Mouse (Mus musculus) Patski (cell line): Measurements from ENCODE around the gene Scfd2. TPM values are rescaled to one million over a fixed set of nuclear protein-coding genes. Genes with fewer than 3 reads are reported as not detected.

ENCODE experiments used
- ATAC-seq: fragments of 100-300 bp; one replicate; pipeline ENCODE4 v1.8.0; 2021
- CTCF ChIA-PET: fragments of 350-600 bp; sonication (Branson Sonifier 250); formaldehyde crosslinking; loops from one replicate; lab custom pipeline; 2022; ENCODE audit warnings: inconsistent platforms; lab: Charles Lee
- POLR2A ChIA-PET: fragments of 350-600 bp; sonication (Branson Sonifier 250); formaldehyde crosslinking; loops from one replicate; lab custom pipeline; 2022; ENCODE audit warnings: antibody characterized with exemption, inconsistent platforms; lab: Charles Lee
- DNase-seq: peaks from one replicate; pipeline ENCODE4 v3.0.0-alpha.2; 2011; ENCODE audit warnings: low read depth, low spot score
- H3K27me3 ChIP-seq: fragments of 371-371 bp; one replicate; pipeline ENCODE4 v1.5.1; 2021
- CTCF ChIP-seq: fragments of 100-300 bp; IDR thresholded peaks from one replicate; pipeline ENCODE4 v1.5.1; 2021
- in situ Hi-C: fragments of 300-500 bp; cut with MboI; formaldehyde crosslinking; loops from 3 replicates; pipeline ENCODE4 v1.11.1; 2018; ENCODE audit warnings: low pct_unique_long_range_greater_than_20kb, mixed read lengths
- polyA plus RNA-seq: library from polyadenylated mRNA; unstranded; gene quantifications from one replicate; pipeline ENCODE4 v1.2.3, GENCODE M21; 2021

Scfd2 gene
- polyA plus RNA-seq, 1 experiment from 2014 or later: 8.6 TPM

- in situ Hi-C loops: no loop called here
These were observed 335.8 kb downstream of the Scfd2 start for GRCm38 (mm10) chr5:74195614-74196306.

GRCm38 (mm10) chr5:74194841-74195613 lies 336.5 kb downstream of the Scfd2 start, which contains the start of gene Rasl11b:
Rasl11b (plus strand) TSS chr5:74195286.
- no peaks in the 10 kb centered on the region for H3K27me3 ChIP-seq
- ChIA-PET CTCF (interaction anchor here (1.1 to 1.3 kb wide), 2 partner anchors 23 to 58 kb away, joined by 3 to 4 read pairs; no protein-coding TSS in a partner anchor), POLR2A (interaction anchor here (0.6 to 0.8 kb wide), 3 partner anchors 78 to 144 kb away, joined by 3 read pairs; no protein-coding TSS in a partner anchor)
- peak; percentile 97 for ATAC-seq
- no peak for TF ChIP-seq CTCF
- in situ Hi-C loops: no loop called here
- peak; percentile 30 for DNase-seq

More at GRCm38 (mm10) chr5:74195614-74196306, 335.8 kb downstream of the Scfd2 start:
- no peaks in the 10 kb centered on the region for H3K27me3 ChIP-seq
- CTCF ChIA-PET: interaction anchor here (1.0 to 1.4 kb wide), 5 partner anchors 9 to 75 kb away, joined by 3 to 4 read pairs (median 3); no protein-coding TSS in a partner anchor
- no peak for ATAC-seq
- POLR2A ChIA-PET: interaction anchor here (0.6 to 0.8 kb wide), 3 partner anchors 77 to 145 kb away, joined by 3 read pairs; no protein-coding TSS in a partner anchor
- no peak for DNase-seq
- TF ChIP-seq CTCF: no peak

- in situ Hi-C loops: no loop called here
- no peak for ATAC-seq
These were observed 337.3 kb downstream of the Scfd2 start for GRCm38 (mm10) chr5:74194027-74194840.

GRCm38 (mm10) chr5:74193626-74194025 lies 337.9 kb downstream of the Scfd2 start:
- ATAC-seq: no peak

More at GRCm38 (mm10) chr5:74194027-74194840, 337.3 kb downstream of the Scfd2 start:
- ChIA-PET CTCF (no interaction called here), POLR2A (no interaction called here)
- TF ChIP-seq CTCF: no peak
- no peaks in the 10 kb centered on the region for H3K27me3 ChIP-seq
- no peak for DNase-seq

GRCm38 (mm10) chr5:74193008-74193407 lies 338.6 kb downstream of the Scfd2 start:
- POLR2A ChIA-PET: interaction anchor here (1.2 kb wide), 1 partner anchor 26 kb away, joined by 3 read pairs; no protein-coding TSS in a partner anchor
- no peak for TF ChIP-seq CTCF
- DNase-seq: no peak
- CTCF ChIA-PET: interaction anchor here (1.6 kb wide), 1 partner anchor 18 kb away, joined by 4 read pairs; no protein-coding TSS in a partner anchor
- in situ Hi-C loops: no loop called here
- no peaks in the 10 kb centered on the region for H3K27me3 ChIP-seq
- no peak for ATAC-seq

More at GRCm38 (mm10) chr5:74193626-74194025, 337.9 kb downstream of the Scfd2 start:
- ChIA-PET CTCF (no interaction called here), POLR2A (no interaction called here)
- DNase-seq: no peak
- in situ Hi-C loops: no loop called here
- H3K27me3 ChIP-seq: no peaks in the 10 kb centered on the region
- TF ChIP-seq CTCF: no peak

GRCm38 (mm10) chr5:74190911-74191310 lies 340.6 kb downstream of the Scfd2 start:
- ChIA-PET POLR2A (interaction anchor here (1.1 kb wide), 1 partner anchor 27 kb away, joined by 3 read pairs; no protein-coding TSS in a partner anchor), CTCF (interaction anchor here (1.2 kb wide), 1 partner anchor 15 kb away, joined by 3 read pairs; no protein-coding TSS in a partner anchor)
- H3K27me3 ChIP-seq: no peaks in the 10 kb centered on the region
- no peak for TF ChIP-seq CTCF
- no peak for ATAC-seq
- no peak for DNase-seq
- in situ Hi-C loops: no loop called here

- in situ Hi-C loops: no loop called here
- CTCF ChIA-PET: interaction anchor here (1.1 kb wide), 1 partner anchor 14 kb away, joined by 4 read pairs; no protein-coding TSS in a partner anchor
- no peak for TF ChIP-seq CTCF
- POLR2A ChIA-PET: interaction anchor here (0.6 kb wide), 1 partner anchor 18 kb away, joined by 3 read pairs; no protein-coding TSS in a partner anchor
- no peaks in the 10 kb centered on the region for H3K27me3 ChIP-seq
- no peak for DNase-seq
- ATAC-seq: no peak
These were observed 341.4 kb downstream of the Scfd2 start for GRCm38 (mm10) chr5:74190161-74190491.

- H3K27me3 ChIP-seq: no peaks in the 10 kb centered on the region
- in situ Hi-C loops: no loop called here
- CTCF ChIA-PET: interaction anchor here (1.1 kb wide), 1 partner anchor 14 kb away, joined by 4 read pairs; no protein-coding TSS in a partner anchor
- DNase-seq (no peak), ATAC-seq (no peak)
- no peak for TF ChIP-seq CTCF
- POLR2A ChIA-PET: no interaction called here
These were observed 341.9 kb downstream of the Scfd2 start for GRCm38 (mm10) chr5:74189484-74190160.

GRCm38 (mm10) chr5:74188886-74189285 lies 342.7 kb downstream of the Scfd2 start:
- in situ Hi-C loops: no loop called here
- no peaks in the 10 kb centered on the region for H3K27me3 ChIP-seq
- ATAC-seq: no peak
- ChIA-PET CTCF (no interaction called here), POLR2A (no interaction called here)
- no peak for DNase-seq
- no peak for TF ChIP-seq CTCF
